Mouse (Mus musculus) olfactory bulb, adult 2 months (tissue): ENCODE data around the gene Tstd1.

ENCODE experiments used
- CTCF ChIP-seq: fragments of 200-500 bp; IDR thresholded peaks from 2 replicates; pipeline ENCODE4 v1.5.1; 2012; ENCODE audit warnings: low read depth, mild to moderate bottlenecking, low read length, moderate library complexity; ENCODE audit not compliant: insufficient read depth
- POLR2A ChIP-seq: fragments of 200-500 bp; IDR thresholded peaks from 2 replicates; pipeline ENCODE4 v1.6.1; 2012; ENCODE audit warnings: mild to moderate bottlenecking, low read depth, low read length, moderate library complexity; ENCODE audit not compliant: insufficient read depth

DNA sequence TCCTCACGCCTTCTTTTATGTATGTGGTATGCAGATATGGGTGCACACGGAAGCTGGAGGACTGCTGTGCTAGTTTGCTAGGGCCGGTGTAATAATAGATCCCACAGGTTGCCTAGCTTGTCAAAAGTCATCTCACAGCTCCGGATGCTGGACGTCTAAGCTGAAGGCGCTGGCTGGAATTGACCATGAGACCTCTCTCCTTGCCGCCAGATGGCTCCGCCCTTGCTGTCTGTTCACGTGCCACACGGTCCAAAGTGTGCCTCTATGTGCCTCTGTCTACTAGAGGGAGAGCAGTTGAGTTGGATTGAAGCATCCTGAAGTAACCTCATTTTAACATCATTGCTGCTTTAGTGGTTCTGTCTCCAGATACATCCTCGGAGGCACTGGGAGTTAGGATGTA is 31.4 kb downstream of the Tstd1 start:
- TF ChIP-seq CTCF (no peak), POLR2A (no peak)
